Mouse (Mus musculus): ENCODE measurements around the gene Kprp.
A peak's percentile ranks its signal among the peaks of the same experiment; 100 is the strongest.
"Not testable (repeated sequence)": the region's sequence is repeated elsewhere in the genome, so short reads cannot be mapped to it uniquely, and the experiment has no call there.

Kprp gene

GRCm38 (mm10) chr3:92827108-92827507, at the start of gene Kprp:
TSS of gene Kprp (minus strand) at chr3:92827247.
- DNase-seq (ENCODE audit: inconsistent ontology term) = peak; percentile 49

- no peak for DNase-seq (ENCODE audit: inconsistent ontology term)
Observed at GRCm38 (mm10) chr3:92874180-92874579, 47.1 kb upstream of the Kprp start.

GRCm38 (mm10) chr3:92870116-92870515, 43.1 kb upstream of the Kprp start, which contains the start of gene 2310050C09Rik:
TSS of gene 2310050C09Rik (minus strand) at chr3:92870216.
- DNase-seq (ENCODE audit: inconsistent ontology term) = no peak

- no peak for DNase-seq (ENCODE audit: inconsistent ontology term)
Observed at GRCm38 (mm10) chr3:92851186-92851585, 24.1 kb upstream of the Kprp start, which contains the start of gene Lce1l. TSS of gene Lce1l (minus strand) at chr3:92851286.

- peak; percentile 34 for DNase-seq (ENCODE audit: inconsistent ontology term)
Observed at GRCm38 (mm10) chr3:92825808-92826207, 1.2 kb downstream of the Kprp start.

GRCm38 (mm10) chr3:92816036-92816435, 11.0 kb downstream of the Kprp start:
- not testable (repeated sequence) for DNase-seq (ENCODE audit: inconsistent ontology term)

GRCm38 (mm10) chr3:92815581-92815980, 11.5 kb downstream of the Kprp start:
- DNase-seq (ENCODE audit: inconsistent ontology term) = no peak

GRCm38 (mm10) chr3:92807791-92808190, 19.3 kb downstream of the Kprp start, which contains the start of gene Lce1k:
TSS of gene Lce1k (minus strand) at chr3:92807891.
- no peak for DNase-seq (ENCODE audit: inconsistent ontology term)

GRCm38 (mm10) chr3:92790414-92790813, 36.6 kb downstream of the Kprp start, which contains the start of gene Lce1j:
TSS of gene Lce1j (minus strand) at chr3:92790514.
- DNase-seq (ENCODE audit: inconsistent ontology term) = no peak

- DNase-seq (ENCODE audit: inconsistent ontology term) = no peak
Observed at GRCm38 (mm10) chr3:92778799-92779198, 48.2 kb downstream of the Kprp start, which contains the start of gene Lce1i. TSS of gene Lce1i (minus strand) at chr3:92778899.
